Mouse (Mus musculus) liver, adult 2 months (tissue): ENCODE measurements around the gene Teddm1a. TPM values are rescaled to one million over a fixed set of nuclear protein-coding genes. Genes with fewer than 3 reads are reported as not detected.

Experiments used
- DNase-seq: peaks from one replicate; pipeline ENCODE4 v3.0.0-alpha.2; 2011; ENCODE audit warnings: low read depth, low spot score; ENCODE audit errors: extremely low read depth
- H3K27ac ChIP-seq: fragments of 200-500 bp; replicated peaks from 2 replicates; pipeline ENCODE4 v1.5.1; 2012; ENCODE audit warnings: low read depth, mild to moderate bottlenecking, control low read depth, inconsistent platforms, low read length; ENCODE audit not compliant: insufficient read depth
- H3K27me3 ChIP-seq: fragments of 200-500 bp; 2 replicates; pipeline ENCODE4 v1.6.1; 2012; ENCODE audit warnings: mild to moderate bottlenecking, moderate library complexity, low read length, inconsistent platforms; ENCODE audit not compliant: control insufficient read depth, insufficient read depth
- H3K36me3 ChIP-seq: fragments of 200-500 bp; 2 replicates; pipeline ENCODE4 v1.6.1; 2012; ENCODE audit warnings: low read length, inconsistent platforms; ENCODE audit not compliant: control insufficient read depth, insufficient read depth
- H3K4me1 ChIP-seq: fragments of 200-500 bp; 2 replicates; pipeline ENCODE4 v1.6.1; 2011; ENCODE audit warnings: low read length; ENCODE audit not compliant: control insufficient read depth, insufficient read depth
- H3K4me3 ChIP-seq: fragments of 200-500 bp; 2 replicates; pipeline ENCODE4 v1.5.1; 2011; ENCODE audit warnings: low read depth, mild to moderate bottlenecking, control low read depth, low read length, moderate library complexity; ENCODE audit not compliant: insufficient read depth
- H3K79me2 ChIP-seq: fragments of 200-500 bp; 2 replicates; pipeline ENCODE4 v1.6.1; 2012; ENCODE audit warnings: inconsistent platforms, mild to moderate bottlenecking, low read length, moderate library complexity; ENCODE audit not compliant: control insufficient read depth, insufficient read depth
- H3K9ac ChIP-seq: fragments of 200-500 bp; 2 replicates; pipeline ENCODE4 v1.6.1; 2012; ENCODE audit warnings: low read depth, mild to moderate bottlenecking, control low read depth, inconsistent platforms, low read length
- CTCF ChIP-seq: fragments of 200-500 bp; IDR thresholded peaks from 2 replicates; pipeline ENCODE4 v1.5.1; 2011; ENCODE audit warnings: low read depth, low read length, control low read depth
- POLR2A ChIP-seq: fragments of 200-500 bp; IDR thresholded peaks from 2 replicates; pipeline ENCODE4 v1.6.1; 2011; ENCODE audit warnings: low read length, control low read depth; ENCODE audit not compliant: insufficient read depth; ENCODE audit errors: extremely low read depth
- WGBS: fragments of 180-500 bp; shearing (Covaris S2); methylation state at CpG from one replicate; pipeline ENCODE4 v1.1.7; 2018; 5-methylcytosine and 5-hydroxymethylcytosine counted together
- polyA plus RNA-seq: library from polyadenylated mRNA; depleted of rRNA; stranded (reverse); fragments of >200 nt; gene quantifications from 2 replicates; pipeline ENCODE4 v1.2.3, GENCODE M21; 2012; rRNA removed
- total RNA-seq: library from RNA; depleted of rRNA; stranded (reverse); fragments of >200 nt; gene quantifications from 2 replicates; pipeline ENCODE4 v1.2.3, GENCODE M21; 2014; rRNA removed

The Teddm1a gene
- total and polyA plus RNA-seq, 2 experiments = not detected

DNA sequence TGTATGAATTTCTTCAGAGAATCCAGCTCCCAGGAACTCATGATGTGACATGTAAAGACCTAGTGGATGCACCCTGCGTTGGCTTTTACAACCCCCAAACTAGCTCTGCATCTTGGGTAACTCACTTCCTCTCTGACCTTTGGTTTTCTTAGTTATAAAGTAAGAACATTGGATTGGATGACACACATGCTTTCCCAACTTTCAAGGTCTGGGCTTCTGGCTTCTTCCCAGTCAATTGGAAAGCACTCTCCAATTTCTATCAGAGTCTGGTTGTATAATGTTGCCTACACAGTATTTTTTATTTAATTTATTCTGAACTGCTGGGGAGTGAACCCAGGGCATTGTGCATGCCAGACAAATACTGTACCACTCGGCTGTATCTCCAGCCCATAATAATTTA, 38.9 kb downstream of the Teddm1a start:
- Histone ChIP-seq H3K27ac (no peak overlapping the region), H3K4me1 (no peaks in the 10 kb centered on the region), H3K9ac (no peak overlapping the region), H3K4me3 (no peak overlapping the region), H3K36me3 (no peaks in the 10 kb centered on the region), H3K79me2 (no peaks in the 10 kb centered on the region), H3K27me3 (no peaks in the 10 kb centered on the region)
- no peak for DNase-seq
- TF ChIP-seq CTCF (no peak), POLR2A (no peak)
- WGBS = 82% methylated on average over 2 of the region's 2 CpGs

DNA sequence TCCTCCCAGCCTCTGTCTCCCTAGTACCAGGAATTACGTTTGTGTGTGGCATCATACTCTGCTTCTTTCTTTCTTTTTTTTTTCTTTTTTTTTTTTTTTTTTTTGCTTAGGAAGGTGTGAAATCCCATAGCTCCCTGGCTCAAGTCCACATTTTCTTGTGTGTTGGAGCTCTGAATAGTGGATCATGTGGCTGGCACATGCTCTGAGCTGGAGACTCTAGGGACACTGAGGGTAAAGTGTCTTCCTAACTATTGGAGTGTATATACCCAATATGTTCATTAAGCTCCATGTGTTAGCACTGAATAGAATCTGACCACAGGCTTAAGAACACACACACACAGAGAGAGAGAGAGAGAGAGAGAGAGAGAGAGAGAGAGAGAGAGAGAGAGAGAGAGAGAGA, 42.2 kb downstream of the Teddm1a start:
- Histone ChIP-seq H3K79me2 (no peaks in the 10 kb centered on the region), H3K9ac (no peak overlapping the region), H3K27me3 (no peaks in the 10 kb centered on the region), H3K4me1 (no peaks in the 10 kb centered on the region), H3K27ac (no peak overlapping the region), H3K4me3 (no peak overlapping the region), H3K36me3 (no peaks in the 10 kb centered on the region)
- no peak for TF ChIP-seq CTCF
- no peak for TF ChIP-seq POLR2A
- no peak for DNase-seq
- 76% methylated on average over 1 of the region's 1 CpGs for WGBS

DNA sequence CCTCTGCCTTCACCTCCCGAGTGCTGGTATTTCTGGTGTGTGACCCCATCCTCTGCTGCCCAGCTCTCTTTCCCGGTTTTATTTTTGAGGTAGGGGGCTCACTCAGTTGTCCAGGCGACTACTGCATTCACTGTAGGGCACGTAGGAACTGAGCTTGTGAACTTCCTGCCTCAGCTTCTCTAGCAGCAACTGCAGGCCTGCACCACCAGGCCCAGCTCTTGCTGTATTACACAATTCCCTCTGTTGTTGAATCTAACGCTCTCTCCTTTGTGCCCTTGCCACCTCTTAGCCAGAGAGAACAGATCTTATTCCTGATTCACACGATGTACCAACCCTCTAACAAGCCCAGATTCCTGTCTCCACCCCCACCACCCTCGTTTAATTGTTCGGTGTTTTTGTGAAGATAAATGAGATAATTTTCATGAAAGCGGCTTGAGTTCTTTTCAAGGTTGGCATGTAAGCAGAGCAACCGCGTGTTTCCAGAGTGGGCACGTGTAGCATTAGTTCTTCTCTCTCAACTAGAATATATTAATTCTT, 44.4 kb downstream of the Teddm1a start:
- no peak overlapping the region for H3K9ac ChIP-seq
- DNase-seq = no peak
- H3K4me3 ChIP-seq = no peak overlapping the region
- H3K27ac ChIP-seq = no peak overlapping the region
- no peak for TF ChIP-seq CTCF
- TF ChIP-seq POLR2A = no peak
- WGBS = 84% methylated on average over 12 of the region's 12 CpGs
- no peaks in the 10 kb centered on the region for H3K27me3 ChIP-seq
- H3K4me1 ChIP-seq = no peaks in the 10 kb centered on the region
- no peaks in the 10 kb centered on the region for H3K36me3 ChIP-seq
- no peaks in the 10 kb centered on the region for H3K79me2 ChIP-seq

DNA sequence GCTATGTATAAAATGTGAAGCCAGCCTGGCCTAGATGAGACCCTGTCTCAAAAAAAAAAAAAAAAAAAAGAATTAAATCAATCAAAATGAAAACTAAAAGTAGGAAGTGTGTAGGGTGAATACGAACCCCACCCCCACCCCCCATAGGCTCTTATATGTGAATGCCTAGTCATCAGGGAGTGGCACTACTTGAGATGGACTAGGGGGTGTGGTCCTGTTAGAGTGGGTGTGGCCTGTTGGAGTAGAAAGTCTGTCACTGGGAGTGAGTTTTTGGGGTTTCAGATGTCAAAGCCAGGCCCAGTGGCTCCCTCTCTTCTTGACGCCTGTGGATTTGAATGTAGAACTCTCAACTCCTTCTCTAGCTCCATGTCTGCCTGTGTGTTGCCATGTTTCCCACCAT, 45.5 kb downstream of the Teddm1a start:
- 98% methylated on average over 2 of the region's 2 CpGs for WGBS
- TF ChIP-seq CTCF = no peak
- no peak for TF ChIP-seq POLR2A
- H3K79me2 ChIP-seq = no peaks in the 10 kb centered on the region
- H3K9ac ChIP-seq = no peak overlapping the region
- no peak for DNase-seq
- H3K27me3 ChIP-seq = no peaks in the 10 kb centered on the region
- no peak overlapping the region for H3K4me3 ChIP-seq
- H3K27ac ChIP-seq = no peak overlapping the region
- no peaks in the 10 kb centered on the region for H3K36me3 ChIP-seq
- H3K4me1 ChIP-seq = no peaks in the 10 kb centered on the region

DNA sequence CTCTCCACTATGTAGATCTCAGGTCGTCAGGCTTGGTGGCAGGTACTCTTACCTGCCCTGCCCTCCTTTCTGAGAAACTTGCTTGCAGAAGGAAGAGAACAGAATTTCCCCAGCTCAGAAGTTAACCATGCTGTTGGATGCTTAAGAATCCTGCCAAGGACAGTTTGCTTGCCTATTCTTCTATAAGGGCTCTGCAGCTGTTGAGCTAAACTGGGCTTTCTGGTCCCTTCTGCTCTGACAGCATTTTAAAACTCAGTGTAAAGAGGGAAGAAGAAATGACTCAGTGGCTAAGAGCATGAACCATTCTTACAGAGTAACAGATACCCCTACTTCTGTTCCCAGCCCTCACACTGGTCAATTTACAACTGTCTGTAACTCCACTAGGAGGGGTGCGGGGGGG, 49.4 kb downstream of the Teddm1a start:
- H3K9ac ChIP-seq = no peak overlapping the region
- no peak for DNase-seq
- no peaks in the 10 kb centered on the region for H3K36me3 ChIP-seq
- H3K27me3 ChIP-seq = no peaks in the 10 kb centered on the region
- 88% methylated on average over 2 of the region's 2 CpGs for WGBS
- H3K79me2 ChIP-seq = no peaks in the 10 kb centered on the region
- TF ChIP-seq POLR2A = no peak
- no peak for TF ChIP-seq CTCF
- H3K27ac ChIP-seq = no peak overlapping the region
- peaks cover 3% of the 10 kb centered on the region; the same call in 1 of the 2 replicates for H3K4me1 ChIP-seq
- H3K4me3 ChIP-seq = no peak overlapping the region

Other genes with a start within 250 kb of the Teddm1a start
- 0.07 and 0.09 TPM in 2 replicates for gene Rgs8, start 238.7 kb upstream of the Teddm1a start, total RNA-seq
- gene Rgs8, start 238.7 kb upstream of the Teddm1a start, polyA plus RNA-seq = not detected in 2 replicates
- gene Rgs16, start 151.4 kb upstream of the Teddm1a start, total RNA-seq = 38.2 and 125 TPM in 2 replicates
- 1.6 and 3.9 TPM in 2 replicates for gene Rgs16, start 151.4 kb upstream of the Teddm1a start, polyA plus RNA-seq
- gene Rnasel, start 142.3 kb upstream of the Teddm1a start, total RNA-seq = 3.7 and 5.1 TPM in 2 replicates
- gene Rnasel, start 142.3 kb upstream of the Teddm1a start, polyA plus RNA-seq = 0.57 and 0.72 TPM in 2 replicates
- gene Rgsl1, start 47.6 kb upstream of the Teddm1a start, total RNA-seq = 0.09 TPM in 1 of 2 replicates, not detected in the other
- not detected in 2 replicates for gene Rgsl1, start 47.6 kb upstream of the Teddm1a start, polyA plus RNA-seq
- gene Teddm1b, start 17.4 kb upstream of the Teddm1a start, total RNA-seq = 0.07 and 0.09 TPM in 2 replicates
- 0.10 TPM in 2 replicates for gene Teddm1b, start 17.4 kb upstream of the Teddm1a start, polyA plus RNA-seq
- 370 and 719 TPM in 2 replicates for gene Glul, start 8.2 kb downstream of the Teddm1a start, total RNA-seq
- 620 and 776 TPM in 2 replicates for gene Glul, start 8.2 kb downstream of the Teddm1a start, polyA plus RNA-seq
- gene Teddm2, start 8.5 kb downstream of the Teddm1a start, total RNA-seq = 0.20 and 0.83 TPM in 2 replicates
- 0.37 and 0.80 TPM in 2 replicates for gene Teddm2, start 8.5 kb downstream of the Teddm1a start, polyA plus RNA-seq